Mouse (Mus musculus) liver, postnatal 0 days (tissue): ENCODE results near the gene Topors. TPM values are rescaled to one million over a fixed set of nuclear protein-coding genes. Genes with fewer than 3 reads are reported as not detected.

Experiments used
- ATAC-seq: fragments of 200-750 bp; cut with Nextera tagmentation; 2 replicates; pipeline ENCODE4 v1.8.0; 2017; ENCODE audit warnings: mild to moderate bottlenecking, moderate library complexity
- DNase-seq: peaks from one replicate; pipeline ENCODE4 v3.0.0-alpha.2; 2016
- H3K27ac ChIP-seq: fragments of 300-500 bp; sonication (generic); 2 replicates; pipeline ENCODE4 v1.5.1; 2014; ENCODE audit warnings: antibody characterized with exemption, moderate library complexity, mild to moderate bottlenecking, low read depth
- H3K27me3 ChIP-seq: fragments of 300-500 bp; sonication (generic); 2 replicates; pipeline ENCODE4 v1.6.1; 2014; ENCODE audit warnings: low read length, control low read depth, mixed read lengths; ENCODE audit not compliant: insufficient read depth
- H3K36me3 ChIP-seq: fragments of 300-500 bp; sonication (generic); replicated peaks from 2 replicates; pipeline ENCODE4 v1.6.1; 2014; ENCODE audit warnings: mild to moderate bottlenecking, control low read depth, low read length, moderate library complexity, mixed read lengths; ENCODE audit not compliant: insufficient read depth
- H3K4me1 ChIP-seq: fragments of 300-500 bp; sonication (generic); 2 replicates; pipeline ENCODE4 v1.6.1; 2014; ENCODE audit warnings: antibody characterized with exemption, mild to moderate bottlenecking, control low read depth; ENCODE audit not compliant: insufficient read depth
- H3K4me2 ChIP-seq: fragments of 300-500 bp; sonication (generic); 2 replicates; pipeline ENCODE4 v1.6.1; 2014; ENCODE audit warnings: low read depth, mild to moderate bottlenecking, low read length, moderate library complexity, mixed read lengths
- H3K4me3 ChIP-seq: fragments of 300-500 bp; sonication (generic); 2 replicates; pipeline ENCODE4 v1.5.1; 2014; ENCODE audit warnings: low read depth, low read length
- H3K9ac ChIP-seq: fragments of 300-500 bp; sonication (generic); replicated peaks from 2 replicates; pipeline ENCODE4 v1.6.1; 2014; ENCODE audit warnings: mild to moderate bottlenecking, moderate library complexity
- H3K9me3 ChIP-seq: fragments of 300-500 bp; sonication (generic); 2 replicates; pipeline ENCODE4 v1.6.1; 2016; ENCODE audit warnings: mild to moderate bottlenecking, control low read depth, low read length, mixed read lengths
- CTCF ChIP-seq: sonication (generic); IDR thresholded peaks from 2 replicates; pipeline ENCODE4 v1.5.1; 2016; ENCODE audit warnings: antibody characterized with exemption, low read depth
- EP300 ChIP-seq: IDR thresholded peaks from 2 replicates; pipeline ENCODE4 v1.6.1; 2016; ENCODE audit warnings: antibody characterized with exemption, low read depth, mild to moderate bottlenecking
- WGBS: fragments of 180-500 bp; shearing (Covaris S2); extraction: QIAGEN DNeasy Blood & Tissue Kit; methylation state at CpG from one replicate; pipeline ENCODE4 v1.1.7; 2014; ENCODE audit not compliant: insufficient replicate concordance; 5-methylcytosine and 5-hydroxymethylcytosine counted together
- polyA plus RNA-seq: library from polyadenylated mRNA; unstranded; fragments of >200 nt; fragmentation: Nextera tagmentation; extraction: Ambion mirVana; gene quantifications from 2 replicates; pipeline ENCODE4 v1.2.1, GENCODE M21; 2015

Gene Topors
- polyA plus RNA-seq, 1 experiment from 2014 or later, result 12.0 TPM

DNA sequence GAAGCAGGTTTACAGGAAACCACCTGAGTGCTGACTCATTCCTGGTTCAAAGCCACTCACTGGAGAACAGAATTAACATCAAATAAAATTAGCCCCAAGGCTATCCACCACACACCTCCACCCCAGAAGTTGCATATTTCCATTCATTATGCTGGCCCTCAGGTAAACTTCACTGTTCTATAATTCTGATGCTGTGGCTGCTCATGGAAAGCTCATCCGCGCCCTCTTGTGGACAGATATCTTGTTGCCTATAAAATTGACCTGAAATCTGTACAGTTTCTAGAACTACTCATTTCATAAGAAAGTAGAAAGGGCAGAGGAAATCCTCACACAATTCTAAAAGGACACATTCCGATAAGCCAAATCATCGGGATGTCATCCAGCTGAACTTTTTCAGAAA, 15.9 kb upstream of the Topors start:
- Histone ChIP-seq H3K4me1 (no peaks in the 10 kb centered on the region; the same call in 1 of the 2 replicates), H3K4me2 (no peak overlapping the region), H3K27me3 (no peaks in the 10 kb centered on the region), H3K36me3 (no peaks in the 10 kb centered on the region), H3K27ac (no peak overlapping the region), H3K9me3 (no peaks in the 10 kb centered on the region), H3K9ac (no peak overlapping the region), H3K4me3 (no peak overlapping the region)
- ATAC-seq (no peak), DNase-seq (peak; percentile 76)
- WGBS, result 12% methylated on average over 4 of the region's 4 CpGs
- no peak for TF ChIP-seq EP300
- peak; percentile 89 for TF ChIP-seq CTCF

DNA sequence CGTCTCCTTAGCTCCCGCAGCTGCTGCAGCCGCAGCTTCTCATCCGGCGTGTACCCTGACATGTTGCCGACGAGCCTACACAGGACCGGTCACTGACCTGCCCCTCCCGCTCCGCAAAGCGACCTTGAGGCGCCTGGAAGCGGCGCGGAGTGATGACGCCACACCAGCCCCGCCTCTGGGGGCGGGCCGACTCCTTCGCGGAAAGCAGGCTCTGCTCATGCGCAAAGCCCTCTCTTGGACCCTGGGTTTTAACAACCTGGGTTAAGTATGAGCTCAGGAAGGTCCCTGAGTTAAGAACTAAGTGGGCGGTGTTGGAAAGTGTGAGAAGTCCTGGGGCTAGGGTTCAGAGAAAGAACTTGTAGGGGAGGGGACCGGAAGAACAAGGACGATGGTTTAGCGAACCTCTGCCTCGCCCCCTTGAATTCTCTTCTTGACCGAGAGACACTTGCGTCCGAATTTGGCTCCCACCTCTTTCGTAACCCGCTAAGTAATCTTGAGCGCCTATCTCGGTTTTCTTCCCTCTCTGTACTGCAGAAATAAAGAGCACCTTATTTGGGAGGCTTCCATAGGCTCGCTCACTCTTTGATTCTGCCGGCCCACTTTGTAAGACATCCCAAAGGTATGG, 9.7 kb upstream of the Topors start, which contains the start of gene Ndufb6:
Gene Ndufb6 (minus strand): TSS at position 146 of the 625 bp plus-strand sequence.
- Histone ChIP-seq H3K27me3 (no peaks in the 10 kb centered on the region), H3K4me2 (peak within 1 kb of the TSS; percentile 98), H3K9ac (peak within 1 kb of the TSS; percentile 91), H3K36me3 (peaks cover 14% of the 10 kb centered on the region), H3K4me3 (peak within 1 kb of the TSS; percentile 94), H3K4me1 (peaks cover 9% of the 10 kb centered on the region), H3K27ac (peak within 1 kb of the TSS; percentile 74), H3K9me3 (no peaks in the 10 kb centered on the region)
- ATAC-seq, result peak; percentile 100
- WGBS, result under 1% methylated on average over 36 of the region's 36 CpGs
- DNase-seq, result peak; percentile 98
- TF ChIP-seq CTCF (no peak), EP300 (no peak)

DNA sequence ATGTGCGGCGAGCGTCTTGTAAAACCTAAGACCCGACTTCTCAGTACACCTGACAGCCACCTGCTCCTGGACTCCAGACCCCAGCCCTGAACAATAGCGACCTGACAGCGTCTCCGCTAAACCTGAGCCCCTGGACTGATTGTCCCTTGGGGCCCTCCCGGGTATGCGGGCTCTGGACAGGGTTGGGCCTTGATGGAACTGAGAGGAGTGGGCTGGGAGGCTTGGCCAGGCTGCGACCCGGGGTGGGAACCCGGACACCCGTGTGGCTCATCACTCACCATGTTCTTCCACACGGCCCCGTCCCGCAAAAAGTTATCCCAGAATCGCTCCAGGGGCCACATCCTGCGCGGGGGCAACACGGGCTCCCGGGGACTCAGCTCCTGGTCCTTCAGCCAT, 9.2 kb upstream of the Topors start:
- peak overlapping the region; percentile 74 for H3K27ac ChIP-seq
- H3K9ac ChIP-seq, result peak overlapping the region; percentile 91
- H3K9me3 ChIP-seq, result no peaks in the 10 kb centered on the region
- H3K36me3 ChIP-seq, result peaks cover 16% of the 10 kb centered on the region
- no peaks in the 10 kb centered on the region for H3K27me3 ChIP-seq
- peaks cover 9% of the 10 kb centered on the region for H3K4me1 ChIP-seq
- 0% methylated on average over 21 of the region's 21 CpGs for WGBS
- peak overlapping the region; percentile 98 for H3K4me2 ChIP-seq
- ATAC-seq (peak; percentile 50), DNase-seq (no peak)
- peak overlapping the region; percentile 94 for H3K4me3 ChIP-seq
- TF ChIP-seq CTCF, result no peak
- no peak for TF ChIP-seq EP300

DNA sequence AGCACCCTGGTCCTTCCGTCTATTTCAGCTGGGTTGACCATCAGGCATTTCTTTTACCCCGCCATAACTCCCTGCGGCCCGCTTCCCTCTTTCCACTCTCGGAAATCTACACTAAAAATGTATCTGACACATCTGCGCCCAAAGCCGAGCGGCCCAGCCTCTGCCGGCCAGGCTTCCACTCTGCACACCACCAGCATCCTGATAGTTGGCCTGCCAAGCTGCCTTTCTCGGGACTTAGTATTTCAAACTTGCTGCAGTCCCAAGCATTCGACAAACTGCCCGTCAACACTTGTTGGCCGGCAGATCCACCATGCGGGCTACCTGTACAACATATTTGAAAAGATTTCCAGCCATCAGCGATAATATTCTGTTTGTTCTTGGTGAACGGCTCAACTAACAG, 815 bp downstream of the Topors start:
- TF ChIP-seq CTCF (no peak), EP300 (no peak)
- Histone ChIP-seq H3K27me3 (no peaks in the 10 kb centered on the region), H3K9ac (peak overlapping the region; percentile 84), H3K4me1 (peaks cover 26% of the 10 kb centered on the region), H3K4me2 (peak overlapping the region; percentile 86), H3K36me3 (peaks cover 24% of the 10 kb centered on the region), H3K9me3 (no peaks in the 10 kb centered on the region), H3K27ac (peak overlapping the region; percentile 100), H3K4me3 (peak overlapping the region; percentile 96)
- ATAC-seq (0 out of 2 replicates have a peak, but pooled peaks have one; percentile 4), DNase-seq (no peak)
- under 1% methylated on average over 16 of the region's 16 CpGs for WGBS

DNA sequence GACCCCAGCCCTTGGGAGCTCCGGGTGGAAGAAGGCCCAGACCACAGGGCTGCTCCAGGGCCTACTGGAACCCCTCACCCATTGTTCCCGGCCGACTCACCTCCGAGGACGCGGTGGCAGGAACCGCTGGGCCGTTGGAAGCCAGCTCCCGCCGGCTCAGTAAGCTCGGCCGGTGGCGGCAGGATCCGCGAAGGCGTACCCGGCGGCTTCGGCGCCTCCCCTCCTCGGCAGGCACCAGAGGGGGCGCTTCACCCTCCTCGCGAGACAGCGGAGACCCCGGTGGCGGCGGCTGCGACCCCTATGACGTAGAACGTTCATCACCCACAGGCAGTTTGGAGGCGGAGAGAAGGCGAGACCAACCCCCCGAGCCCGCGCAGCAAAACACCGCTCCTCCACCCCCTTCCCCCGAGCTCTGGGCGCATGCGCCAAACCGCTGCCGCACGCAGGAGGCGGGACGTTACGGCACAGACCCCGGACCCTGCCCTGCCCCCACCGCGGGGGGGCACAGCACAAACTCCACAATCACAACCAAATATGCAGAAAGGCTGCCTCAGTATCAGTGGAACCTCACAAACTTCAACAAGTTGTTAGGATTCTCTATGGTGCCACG, 1.3 kb downstream of the Topors start:
- peaks cover 22% of the 10 kb centered on the region for H3K36me3 ChIP-seq
- peak overlapping the region; percentile 86 for H3K4me2 ChIP-seq
- peaks cover 26% of the 10 kb centered on the region for H3K4me1 ChIP-seq
- peak overlapping the region; percentile 100 for H3K27ac ChIP-seq
- H3K4me3 ChIP-seq, result peak overlapping the region; percentile 96
- peak; percentile 60 for ATAC-seq
- peak; percentile 93 for DNase-seq
- H3K9me3 ChIP-seq, result no peaks in the 10 kb centered on the region
- TF ChIP-seq EP300, result no peak
- TF ChIP-seq CTCF, result peak; percentile 60
- peak overlapping the region; percentile 84 for H3K9ac ChIP-seq
- WGBS, result 0% methylated on average over 48 of the region's 50 CpGs
- no peaks in the 10 kb centered on the region for H3K27me3 ChIP-seq

DNA sequence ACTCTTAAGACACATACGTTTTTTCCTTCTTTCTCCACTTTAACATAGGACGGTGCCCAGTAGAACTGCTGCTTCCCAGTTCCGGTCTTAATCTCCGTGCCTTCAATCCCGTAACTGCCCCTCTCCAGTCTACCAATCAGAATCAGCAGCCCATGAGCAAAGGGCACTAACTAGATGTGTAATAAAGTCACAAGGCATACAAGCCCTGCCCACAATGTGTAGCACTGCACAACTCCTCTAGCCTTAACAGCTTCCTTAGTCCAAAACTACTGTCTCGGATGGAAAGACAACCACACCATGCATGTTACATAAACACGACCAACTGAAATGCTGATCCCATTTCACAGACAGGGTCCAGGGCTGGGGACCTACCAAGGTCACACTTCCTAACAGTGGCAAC, 2.0 kb downstream of the Topors start:
- Histone ChIP-seq H3K27ac (peak overlapping the region; percentile 100), H3K4me3 (peak overlapping the region; percentile 96), H3K36me3 (peaks cover 20% of the 10 kb centered on the region), H3K4me1 (peaks cover 26% of the 10 kb centered on the region), H3K4me2 (peak overlapping the region; percentile 86), H3K9me3 (no peaks in the 10 kb centered on the region), H3K9ac (peak overlapping the region; percentile 84), H3K27me3 (no peaks in the 10 kb centered on the region)
- no peak for DNase-seq
- peak; percentile 27 for ATAC-seq
- 53% methylated on average over 7 of the region's 7 CpGs for WGBS
- no peak for TF ChIP-seq EP300
- TF ChIP-seq CTCF, result no peak
